ENCODE assay signal across 16 mouse cellular contexts in genomic region chr3:85633733-85634132, GRCm38 (mm10). TPM values are rescaled to one million over a fixed set of nuclear protein-coding genes. Genes with fewer than 3 reads are reported as not detected.
DNase-seq lines count a peak whose midpoint lies in the region; TF ChIP-seq lines count a peak whose summit lies in the region.
"Had no signal": no experiment of that assay in that cellular context is flagged by ENCODE, and none has a peak within 500 bp of the region (broad histone marks: within the 10 kb centered on the region; RNA-seq: fewer than 3 reads in every experiment).

No protein-coding gene starts in this region.

- no peak overlapping the region for H3K4me3 ChIP-seq in heart, embryonic 10.5 days
- no peak overlapping the region for H3K4me3 ChIP-seq in embryonic fibroblast, embryonic 13.5 days (ENCODE audit: insufficient read depth, low read length)
- H3K4me3 ChIP-seq: embryonic facial prominence, embryonic 10.5 days; forebrain, embryonic 12.5 days; hindbrain, embryonic 13.5 days had no signal

- H3K27ac ChIP-seq in heart, embryonic 10.5 days = 0 out of 2 replicates have a peak overlapping the region, but pooled peaks have one; percentile 2
- H3K27ac ChIP-seq in embryonic fibroblast, embryonic 13.5 days (ENCODE audit: insufficient read depth, low read length) = peak overlapping the region; percentile 90
- H3K27ac ChIP-seq: embryonic facial prominence, embryonic 10.5 days; forebrain, embryonic 12.5 days; hindbrain, embryonic 13.5 days; hindbrain, postnatal 0 days had no signal

- peaks cover 7% of the 10 kb centered on the region; the same call in 1 of the 2 replicates for H3K36me3 ChIP-seq in heart, embryonic 10.5 days
- H3K36me3 ChIP-seq: forebrain, embryonic 12.5 days had no signal

- TF ChIP-seq POLR2A in embryonic fibroblast, embryonic 13.5 days (IDR thresholded peaks at IDR 0.05; ENCODE audit: low read depth, low read length) = no peak

- H3K9me3 ChIP-seq in heart, embryonic 10.5 days = no peaks in the 10 kb centered on the region
- H3K9me3 ChIP-seq: embryonic facial prominence, embryonic 10.5 days; forebrain, embryonic 12.5 days; hindbrain, embryonic 13.5 days had no signal

- WGBS in heart, embryonic 10.5 days = 60% methylated on average over 2 of the region's 2 CpGs

- intact Hi-C loops in heart, postnatal 36 days (cut with DNase I) = no loop called here

- H3K27me3 ChIP-seq in heart, embryonic 10.5 days (ENCODE audit: insufficient read depth, poor library complexity, severe bottlenecking) = no peaks in the 10 kb centered on the region
- H3K27me3 ChIP-seq: forebrain, embryonic 12.5 days; hindbrain, embryonic 13.5 days; Patski had no signal

- DNase-seq in adrenal gland, adult 2 months = peak; percentile 9
- DNase-seq in adrenal gland, postnatal 10 days = no peak
- DNase-seq in heart, embryonic 10.5 days (ENCODE audit: low spot score) = no peak
- DNase-seq in heart, postnatal 36 days = no peak
- DNase-seq in skeletal muscle tissue, adult 2 months (ENCODE audit: low read depth, low spot score) = peak; percentile 46
- DNase-seq in kidney, postnatal 10 days = no peak
- DNase-seq: adrenal gland, postnatal 36 days; gastrocnemius, postnatal 10 days; heart, adult 11 months; heart, postnatal 10 days had no signal

- no peak for TF ChIP-seq CTCF in embryonic fibroblast, embryonic 13.5 days (IDR thresholded peaks at IDR 0.05; ENCODE audit: borderline replicate concordance, insufficient read depth, low read length)

- peaks cover 39% of the 10 kb centered on the region for H3K4me1 ChIP-seq in heart, embryonic 10.5 days
- peaks cover 28% of the 10 kb centered on the region for H3K4me1 ChIP-seq in embryonic fibroblast, embryonic 13.5 days (ENCODE audit: control insufficient read depth, insufficient read depth, low read length)
- H3K4me1 ChIP-seq: embryonic facial prominence, embryonic 10.5 days; forebrain, embryonic 12.5 days had no signal

RNA-seq across cellular contexts. Expression of gene Gatb, which starts 59.8 kb away (rescaled TPM):
- total RNA-seq in adrenal gland, adult 2 months (2021) = 10 to 100 TPM; 32.7 to 46.9 TPM
- 4.3 and 6.8 TPM in 2 replicates for polyA plus RNA-seq in adrenal gland, adult 2 months (2012; rRNA removed)
- total RNA-seq in adrenal gland, postnatal 10 days (2021) = 10 to 100 TPM; 38.4 to 43.7 TPM
- 32.3 and 45.0 TPM in 2 replicates for polyA plus RNA-seq in heart, embryonic 10.5 days (2016; fragmentation: Nextera tagmentation; extraction: Ambion mirVana)
- 10 to 100 TPM; 43.5 to 45.2 TPM for total RNA-seq in heart, postnatal 36 days (2021)
- polyA plus RNA-seq in embryonic fibroblast, embryonic 13.5 days (2011; ENCODE audit: insufficient read length, low read depth, missing spikeins) = 7.8 and 10.8 TPM in 2 replicates

Comparison
In these comparisons a context has a peak if more than half of its experiments do, and no peak if none do; other contexts are left out.
1. DNase-seq: peak in adrenal gland, adult 2 months (single experiment) and skeletal muscle tissue, adult 2 months (single experiment); none in adrenal gland, postnatal 10 days (single experiment), heart, embryonic 10.5 days (single experiment), heart, postnatal 36 days (0 of 2) and kidney, postnatal 10 days (single experiment).